Mouse (Mus musculus): ENCODE data around the gene Srd5a1. TPM values are rescaled to one million over a fixed set of nuclear protein-coding genes. Genes with fewer than 3 reads are reported as not detected.

Gene Srd5a1
- polyA plus RNA-seq, 1 experiment from 2014 or later: 25.6 TPM

Other genes with a start within 250 kb of the Srd5a1 start
- 90.8 and 95.3 TPM in 2 replicates for gene Nsun2, start 77.7 kb downstream of the Srd5a1 start, polyA plus RNA-seq (2015; fragmentation: Nextera tagmentation; extraction: Ambion mirVana)
- gene Tent4a, start 76.8 kb downstream of the Srd5a1 start, polyA plus RNA-seq (2015; fragmentation: Nextera tagmentation; extraction: Ambion mirVana): 7.5 and 9.0 TPM in 2 replicates
- gene Ube2ql1, start 128.4 kb upstream of the Srd5a1 start, polyA plus RNA-seq (2015; fragmentation: Nextera tagmentation; extraction: Ambion mirVana): 26.4 and 32.4 TPM in 2 replicates
- 168 and 178 TPM in 2 replicates for gene Med10, start 191.0 kb upstream of the Srd5a1 start, polyA plus RNA-seq (2015; fragmentation: Nextera tagmentation; extraction: Ambion mirVana)